Mouse (Mus musculus): ENCODE results near the gene Cnnm3. TPM values are rescaled to one million over a fixed set of nuclear protein-coding genes. Genes with fewer than 3 reads are reported as not detected.

The Cnnm3 gene
- total and polyA plus RNA-seq, 3 experiments = 4.2 to 9.9 TPM; not detected in 1

DNA sequence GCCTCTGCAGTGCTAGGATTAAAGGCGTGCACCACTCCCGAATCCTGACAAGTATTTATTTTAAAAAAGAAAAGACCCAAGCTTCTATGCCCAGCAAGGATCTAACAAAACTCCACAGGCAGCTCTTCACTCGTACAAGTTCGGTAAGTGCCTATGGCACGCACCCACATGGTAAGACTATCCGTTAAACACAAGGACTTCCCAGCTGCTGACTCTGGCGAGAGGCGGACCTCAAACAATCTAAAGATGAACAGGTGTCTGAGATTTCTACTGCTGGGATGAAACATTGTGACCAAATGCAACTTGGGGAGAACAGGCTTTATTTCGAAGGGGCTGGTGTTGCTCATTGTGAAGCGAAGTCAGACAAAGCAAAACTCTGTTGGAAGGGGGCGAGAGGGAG, 28.5 kb downstream of the Cnnm3 start:
- Histone ChIP-seq H3K27ac (ENCODE audit: control insufficient read depth, low read depth, low read length) (no peak overlapping the region), H3K9ac (ENCODE audit: control insufficient read depth, low read depth, low read length, poor library complexity, severe bottlenecking) (no peak overlapping the region), H3K4me1 (ENCODE audit: control insufficient read depth in 1 of 2, insufficient read depth in 2 of 2, low read length in 2 of 2) (no peaks in the 10 kb centered on the region), H3K9me3 (replicated peaks; ENCODE audit: insufficient read depth, low read length) (no peaks in the 10 kb centered on the region), H3K27me3 (ENCODE audit: control insufficient read depth in 1 of 2, insufficient read depth in 2 of 2, low read length in 2 of 2) (no peaks in the 10 kb centered on the region), H3K36me3 (ENCODE audit: control insufficient read depth in 1 of 2, insufficient read depth in 2 of 2, low read length in 2 of 2) (no peaks in the 10 kb centered on the region; a peak in 1 of 4 replicates), H3K79me2 (ENCODE audit: control insufficient read depth, insufficient read depth, low read length, poor library complexity) (peaks cover 1% of the 10 kb centered on the region; the same call in 1 of the 2 replicates), H3K4me3 (ENCODE audit: control insufficient read depth in 1 of 2, insufficient read depth in 1 of 2, low read depth in 2 of 2, low read length in 2 of 2) (no peak overlapping the region)
- no peak for DNase-seq (ENCODE audit: low read depth, low spot score)
- no peak for TF ChIP-seq ZMIZ1 (IDR thresholded peaks at IDR 0.05; ENCODE audit: low read depth, low read length)
- no peak for TF ChIP-seq ELF1 (IDR thresholded peaks at IDR 0.05; ENCODE audit: low read depth, low read length)
- no peak for TF ChIP-seq RAD21 (IDR thresholded peaks at IDR 0.05; ENCODE audit: low read depth, low read length)
- TF ChIP-seq TBP (IDR thresholded peaks at IDR 0.05; ENCODE audit: low read depth, low read length) = no peak
- no peak for TF ChIP-seq MEF2A (IDR thresholded peaks at IDR 0.05; ENCODE audit: extremely low read depth, insufficient replicate concordance, low read depth, low read length, poor library complexity, severe bottlenecking)
- TF ChIP-seq CTCF (IDR thresholded peaks at IDR 0.05 in 2 of 3, conservative IDR thresholded peaks at IDR 0.05 in 1 of 3; ENCODE audit: control insufficient read depth in 1 of 3, insufficient read depth in 1 of 3, low read depth in 2 of 3, low read length in 3 of 3, poor library complexity in 1 of 3, severe bottlenecking in 1 of 3) = no peak
- no peak for TF ChIP-seq USF2 (IDR thresholded peaks at IDR 0.05; ENCODE audit: borderline replicate concordance in 1 of 2, insufficient read depth in 1 of 2, low read depth in 1 of 2, low read length in 2 of 2)
- TF ChIP-seq JUND (IDR thresholded peaks at IDR 0.05; ENCODE audit: low read depth, low read length) = no peak
- TF ChIP-seq ZKSCAN1 (IDR thresholded peaks at IDR 0.05; ENCODE audit: low read depth, low read length) = no peak
- TF ChIP-seq MXI1 (IDR thresholded peaks at IDR 0.05; ENCODE audit: low read depth, low read length) = no peak
- TF ChIP-seq TAL1 (IDR thresholded peaks at IDR 0.05; ENCODE audit: low read length) = no peak
- TF ChIP-seq TCF12 (IDR thresholded peaks at IDR 0.05; ENCODE audit: low read depth, low read length) = no peak

DNA sequence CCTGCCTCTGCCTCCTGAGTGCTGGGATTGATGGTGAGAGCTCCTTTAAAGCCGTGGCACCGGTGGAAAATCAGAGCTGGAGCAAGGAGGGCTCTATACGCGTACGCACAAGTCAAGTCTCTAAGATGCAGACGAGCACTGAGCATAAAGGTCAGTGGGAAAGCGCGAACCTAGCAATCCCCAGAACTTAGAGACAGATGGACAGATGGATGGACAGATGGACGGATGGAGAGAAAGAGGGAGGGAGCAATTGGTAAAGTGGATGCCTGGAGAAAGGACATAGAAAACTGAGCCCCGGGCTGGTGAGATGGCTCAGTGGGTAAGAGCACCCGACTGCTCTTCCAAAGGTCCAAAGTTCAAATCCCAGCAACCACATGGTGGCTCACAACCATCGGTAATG, 29.1 kb downstream of the Cnnm3 start:
- Histone ChIP-seq H3K4me1 (ENCODE audit: control insufficient read depth in 1 of 2, insufficient read depth in 2 of 2, low read length in 2 of 2) (no peaks in the 10 kb centered on the region; a peak in 2 of 4 replicates), H3K79me2 (ENCODE audit: control insufficient read depth, insufficient read depth, low read length, poor library complexity) (peaks cover 1% of the 10 kb centered on the region; the same call in 1 of the 2 replicates), H3K27me3 (ENCODE audit: control insufficient read depth in 1 of 2, insufficient read depth in 2 of 2, low read length in 2 of 2) (no peaks in the 10 kb centered on the region), H3K36me3 (ENCODE audit: control insufficient read depth in 1 of 2, insufficient read depth in 2 of 2, low read length in 2 of 2) (no peaks in the 10 kb centered on the region; a peak in 1 of 4 replicates), H3K27ac (ENCODE audit: control insufficient read depth, low read depth, low read length) (no peak overlapping the region), H3K4me3 (ENCODE audit: control insufficient read depth in 1 of 2, insufficient read depth in 1 of 2, low read depth in 2 of 2, low read length in 2 of 2) (no peak overlapping the region), H3K9me3 (replicated peaks; ENCODE audit: insufficient read depth, low read length) (no peaks in the 10 kb centered on the region), H3K9ac (ENCODE audit: control insufficient read depth, low read depth, low read length, poor library complexity, severe bottlenecking) (no peak overlapping the region)
- TF ChIP-seq MAZ (IDR thresholded peaks at IDR 0.05; ENCODE audit: low read depth, low read length) (no peak), ZC3H11A (IDR thresholded peaks at IDR 0.05; ENCODE audit: low read depth, low read length) (no peak), ZNF384 (IDR thresholded peaks at IDR 0.05; ENCODE audit: low read depth, low read length) (no peak), TAL1 (IDR thresholded peaks at IDR 0.05; ENCODE audit: low read length) (no peak), ELF1 (IDR thresholded peaks at IDR 0.05; ENCODE audit: low read depth, low read length) (no peak), EP300 (IDR thresholded peaks at IDR 0.05; ENCODE audit: low read depth in 1 of 2, low read length in 2 of 2) (no peak), E2F4 (IDR thresholded peaks at IDR 0.05; ENCODE audit: borderline replicate concordance, low read depth, low read length) (no peak)
- DNase-seq (ENCODE audit: low read depth, low spot score) = no peak

All from MEL (cell line).